Mouse (Mus musculus): ENCODE measurements around the gene Errfi1.

- TF ChIP-seq POLR2A (IDR thresholded peaks at IDR 0.05; ENCODE audit: borderline replicate concordance, insufficient read depth, low read length) (no peak), CTCF (IDR thresholded peaks at IDR 0.05; ENCODE audit: borderline replicate concordance, insufficient read depth, low read depth, low read length) (no peak)
These were observed 1.2 kb upstream of the Errfi1 start for GRCm38 (mm10) chr4:150852479-150852878.

All from cerebellum, adult 2 months (tissue).